Mouse (Mus musculus) lung, postnatal 0 days (tissue): ENCODE results near the gene Zfp341. TPM values are rescaled to one million over a fixed set of nuclear protein-coding genes. Genes with fewer than 3 reads are reported as not detected.

Experiments used
- ATAC-seq: fragments of 200-750 bp; cut with Nextera tagmentation; 2 replicates; pipeline ENCODE4 v1.8.0; 2017; ENCODE audit warnings: moderate library complexity
- DNase-seq: peaks from one replicate; pipeline ENCODE4 v3.0.0-alpha.2; 2016; ENCODE audit warnings: low spot score
- H3K27ac ChIP-seq: fragments of 300-500 bp; sonication (generic); 2 replicates; pipeline ENCODE4 v1.5.1; 2014; ENCODE audit warnings: antibody characterized with exemption, mild to moderate bottlenecking, low read length, mixed read lengths
- H3K27me3 ChIP-seq: fragments of 300-500 bp; sonication (generic); replicated peaks from 2 replicates; pipeline ENCODE4 v1.6.1; 2014; ENCODE audit warnings: low read length, mixed read lengths; ENCODE audit not compliant: insufficient read depth
- H3K36me3 ChIP-seq: fragments of 300-500 bp; sonication (generic); 2 replicates; pipeline ENCODE4 v1.6.1; 2014; ENCODE audit warnings: low read length, mixed read lengths; ENCODE audit not compliant: insufficient read depth
- H3K4me1 ChIP-seq: fragments of 300-500 bp; sonication (generic); 2 replicates; pipeline ENCODE4 v1.6.1; 2014; ENCODE audit warnings: antibody characterized with exemption, low read depth, low read length, mixed read lengths; ENCODE audit not compliant: insufficient read depth
- H3K4me2 ChIP-seq: fragments of 300-500 bp; sonication (generic); replicated peaks from 2 replicates; pipeline ENCODE4 v1.6.1; 2014; ENCODE audit warnings: low read depth, mild to moderate bottlenecking, low read length, moderate library complexity, mixed read lengths
- H3K4me3 ChIP-seq: fragments of 300-500 bp; sonication (generic); 2 replicates; pipeline ENCODE4 v1.5.1; 2014; ENCODE audit warnings: low read depth, low read length
- H3K9ac ChIP-seq: fragments of 300-500 bp; sonication (generic); replicated peaks from 2 replicates; pipeline ENCODE4 v1.6.1; 2014; ENCODE audit warnings: low read depth, mild to moderate bottlenecking
- H3K9me3 ChIP-seq: fragments of 300-500 bp; sonication (generic); 2 replicates; pipeline ENCODE4 v1.6.1; 2016; ENCODE audit warnings: low read length, mixed read lengths
- CTCF ChIP-seq: IDR thresholded peaks from 2 replicates; pipeline ENCODE4 v1.5.1; 2016; ENCODE audit warnings: antibody characterized with exemption, mild to moderate bottlenecking
- EP300 ChIP-seq: IDR thresholded peaks from 2 replicates; pipeline ENCODE4 v1.6.1; 2016; ENCODE audit warnings: antibody characterized with exemption, mild to moderate bottlenecking, control low read depth
- WGBS: fragments of 180-500 bp; shearing (Covaris S2); extraction: QIAGEN DNeasy Blood & Tissue Kit; methylation state at CpG from one replicate; pipeline ENCODE4 v1.1.7; 2014; 5-methylcytosine and 5-hydroxymethylcytosine counted together
- polyA plus RNA-seq: library from polyadenylated mRNA; unstranded; fragments of >200 nt; fragmentation: Nextera tagmentation; extraction: Ambion mirVana; gene quantifications from 2 replicates; pipeline ENCODE4 v1.2.1, GENCODE M21; 2015

Gene Zfp341
- polyA plus RNA-seq, 1 experiment from 2014 or later: 0.76 TPM

DNA sequence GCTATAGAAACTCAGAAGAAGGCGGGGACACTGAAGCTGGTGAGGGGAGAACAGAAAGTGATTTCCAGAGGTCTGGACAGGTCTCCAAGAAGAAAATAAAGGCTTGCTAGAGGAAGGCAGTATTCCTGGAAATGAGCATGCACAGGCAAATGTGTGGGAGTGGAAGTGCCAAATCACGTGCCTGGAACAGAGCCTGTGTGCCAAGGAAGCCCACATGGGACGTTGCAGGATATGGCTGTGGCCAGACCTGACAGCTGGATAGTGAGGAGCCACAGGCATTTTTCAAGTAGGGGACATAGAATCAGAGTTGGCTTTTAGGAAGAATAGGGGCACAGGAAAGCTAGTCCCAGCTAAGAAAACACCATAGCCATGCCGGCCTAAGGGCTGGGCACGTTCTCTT lies 17.3 kb upstream of the Zfp341 start:
- H3K36me3 ChIP-seq: peaks cover 4% of the 10 kb centered on the region; the same call in 1 of the 2 replicates
- H3K27me3 ChIP-seq: no peaks in the 10 kb centered on the region
- no peak for ATAC-seq
- 80% methylated on average over 5 of the region's 5 CpGs for WGBS
- H3K27ac ChIP-seq: no peak overlapping the region
- no peaks in the 10 kb centered on the region for H3K9me3 ChIP-seq
- no peak for DNase-seq
- no peak overlapping the region for H3K4me3 ChIP-seq
- no peaks in the 10 kb centered on the region for H3K4me1 ChIP-seq
- no peak overlapping the region for H3K4me2 ChIP-seq
- TF ChIP-seq EP300 (no peak), CTCF (no peak)
- H3K9ac ChIP-seq: no peak overlapping the region

DNA sequence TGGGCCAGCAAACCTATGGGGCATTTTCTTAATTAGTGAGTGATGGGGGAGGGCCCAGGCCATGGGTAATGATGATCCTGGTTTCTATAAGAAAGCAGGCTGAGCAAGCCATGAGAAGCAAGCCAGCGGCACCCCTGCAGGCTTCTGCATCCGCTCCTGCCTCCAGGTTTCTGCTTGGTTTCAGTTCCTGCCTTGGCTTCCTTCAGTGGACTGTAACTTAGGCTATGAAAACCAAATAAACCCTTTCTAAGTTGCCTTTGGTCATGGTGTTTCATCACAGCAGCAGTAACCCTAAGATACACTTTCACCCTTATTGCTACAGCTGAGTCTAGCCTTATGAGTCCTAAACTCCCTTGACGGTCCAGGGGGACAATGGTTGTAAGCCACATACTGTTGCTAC lies 15.7 kb upstream of the Zfp341 start:
- TF ChIP-seq CTCF (no peak), EP300 (no peak)
- no peaks in the 10 kb centered on the region for H3K27me3 ChIP-seq
- no peak overlapping the region for H3K27ac ChIP-seq
- peaks cover 4% of the 10 kb centered on the region; the same call in 1 of the 2 replicates for H3K36me3 ChIP-seq
- 86% methylated on average over 3 of the region's 3 CpGs for WGBS
- H3K4me3 ChIP-seq: no peak overlapping the region
- H3K9me3 ChIP-seq: no peaks in the 10 kb centered on the region
- H3K9ac ChIP-seq: no peak overlapping the region
- no peaks in the 10 kb centered on the region for H3K4me1 ChIP-seq
- ATAC-seq (no peak), DNase-seq (no peak)
- no peak overlapping the region for H3K4me2 ChIP-seq

DNA sequence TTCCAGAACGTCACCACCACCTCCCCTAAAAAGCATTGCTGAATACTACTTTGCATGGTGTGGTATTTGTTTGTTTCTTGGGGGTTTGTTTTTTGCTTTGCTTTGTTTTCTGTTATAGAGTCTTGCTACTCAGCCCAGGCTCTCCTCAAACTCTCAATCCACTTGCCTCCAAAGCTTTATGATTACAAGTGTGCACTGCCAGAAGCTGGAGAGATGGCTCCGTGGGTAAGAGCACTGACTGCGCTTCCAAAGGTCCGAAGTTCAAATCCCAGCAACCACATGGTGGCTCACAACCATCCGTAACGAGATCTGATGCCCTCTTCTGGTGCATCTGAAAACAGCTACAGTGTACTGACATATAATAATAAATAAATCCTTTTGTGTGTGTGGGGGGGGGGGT lies 12.5 kb upstream of the Zfp341 start:
- ATAC-seq: no peak
- TF ChIP-seq CTCF: peak; percentile 28
- TF ChIP-seq EP300: no peak
- H3K36me3 ChIP-seq: no peaks in the 10 kb centered on the region; the same call in 1 of the 2 replicates
- no peak for DNase-seq
- H3K9me3 ChIP-seq: no peaks in the 10 kb centered on the region
- H3K27ac ChIP-seq: no peak overlapping the region
- peaks cover 3% of the 10 kb centered on the region; the same call in 1 of the 2 replicates for H3K4me1 ChIP-seq
- H3K27me3 ChIP-seq: no peaks in the 10 kb centered on the region
- H3K4me3 ChIP-seq: no peak overlapping the region
- no peak overlapping the region for H3K9ac ChIP-seq
- 64% methylated on average over 6 of the region's 6 CpGs for WGBS
- no peak overlapping the region for H3K4me2 ChIP-seq

DNA sequence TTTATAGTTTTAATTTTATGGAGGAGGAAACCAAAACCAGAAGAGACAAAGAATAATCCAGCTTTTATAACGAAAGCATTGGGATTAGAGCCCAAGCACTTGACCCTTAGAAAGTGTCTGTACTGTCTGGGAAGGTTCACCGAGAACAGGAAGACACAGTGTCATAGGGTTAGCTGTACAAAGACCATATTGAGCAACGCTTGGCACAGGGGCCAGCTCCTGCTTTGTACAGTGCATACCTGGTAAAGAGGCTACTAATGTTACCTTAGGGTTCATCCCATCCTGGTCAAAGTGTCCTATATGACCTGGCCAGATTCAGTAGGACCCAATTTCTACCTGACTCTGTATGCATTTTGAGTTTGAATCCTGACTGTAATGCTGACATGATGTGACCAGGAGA lies 11.8 kb upstream of the Zfp341 start:
- peaks cover 3% of the 10 kb centered on the region; the same call in 1 of the 2 replicates for H3K4me1 ChIP-seq
- H3K4me3 ChIP-seq: no peak overlapping the region
- H3K4me2 ChIP-seq: no peak overlapping the region
- DNase-seq: no peak
- no peak overlapping the region for H3K9ac ChIP-seq
- H3K27ac ChIP-seq: no peak overlapping the region
- no peaks in the 10 kb centered on the region for H3K36me3 ChIP-seq
- H3K9me3 ChIP-seq: no peaks in the 10 kb centered on the region
- WGBS: 67% methylated on average over 3 of the region's 3 CpGs
- no peaks in the 10 kb centered on the region for H3K27me3 ChIP-seq
- TF ChIP-seq EP300 (no peak), CTCF (no peak)
- ATAC-seq: no peak

DNA sequence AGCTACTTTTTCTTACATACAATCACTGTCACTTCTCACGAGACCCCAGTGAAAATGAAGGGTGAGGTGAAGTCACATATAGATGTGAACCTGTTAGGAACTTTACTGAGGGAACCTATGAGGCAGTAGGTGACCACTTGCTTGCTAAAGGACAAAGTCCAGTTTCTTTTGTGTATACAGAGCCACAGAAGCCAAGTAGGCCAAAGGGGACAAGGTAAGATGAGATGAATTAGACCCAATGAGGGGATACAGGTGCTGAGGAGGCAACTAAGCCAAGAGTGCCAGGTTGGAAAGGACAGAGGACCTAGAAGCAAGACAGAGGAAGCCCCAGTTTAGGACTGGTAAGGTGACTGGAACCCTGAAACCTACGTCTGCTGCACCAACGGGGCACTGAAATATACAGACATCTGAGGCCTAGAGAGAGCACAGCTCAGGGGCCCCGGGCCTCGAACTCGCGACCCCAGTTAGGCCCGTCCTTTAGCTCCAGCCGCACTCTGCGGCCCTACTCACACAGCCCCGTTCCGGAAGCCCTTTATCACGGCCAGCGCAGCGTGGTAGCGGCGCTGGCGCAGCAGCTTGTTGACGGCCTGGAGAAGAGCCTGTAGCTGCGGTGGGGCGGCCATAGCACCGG lies 10.0 kb upstream of the Zfp341 start:
- no peak for TF ChIP-seq EP300
- TF ChIP-seq CTCF: no peak

DNA sequence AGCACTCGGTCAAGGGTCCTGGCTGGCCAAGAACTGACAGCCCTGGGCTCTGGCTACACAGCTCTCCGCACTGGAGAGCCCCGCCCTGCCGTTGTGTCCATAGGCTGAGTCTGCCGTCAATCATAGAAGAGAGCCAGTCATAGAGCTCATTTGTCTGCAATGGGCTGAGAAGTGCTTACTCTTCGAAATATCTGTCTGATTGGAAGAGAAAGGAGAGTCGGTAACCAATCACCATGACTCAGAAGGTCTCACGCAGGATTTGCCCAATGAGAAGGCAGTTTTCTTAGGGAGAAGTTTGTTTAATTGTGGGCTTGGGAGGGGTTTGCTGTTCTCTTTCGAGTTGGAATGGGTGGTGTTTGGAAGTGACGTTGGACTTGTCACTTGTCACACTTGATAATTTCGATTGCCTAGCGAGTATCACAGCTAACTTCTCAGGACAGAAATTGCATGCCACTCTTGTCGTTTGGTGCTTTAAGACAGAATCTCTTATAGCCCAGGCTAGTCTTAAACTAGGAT lies 9.4 kb upstream of the Zfp341 start, which contains the start of gene Pxmp4:
Gene Pxmp4 (minus strand): TSS at position 71 of the 516 bp plus-strand sequence.
- Histone ChIP-seq H3K4me1 (peaks cover 3% of the 10 kb centered on the region; the same call in 1 of the 2 replicates), H3K27ac (peak within 1 kb of the TSS; percentile 87), H3K9ac (peak within 1 kb of the TSS; percentile 82), H3K27me3 (no peaks in the 10 kb centered on the region), H3K4me3 (peak within 1 kb of the TSS; percentile 72), H3K9me3 (no peaks in the 10 kb centered on the region), H3K36me3 (no peaks in the 10 kb centered on the region), H3K4me2 (peak within 1 kb of the TSS; percentile 73)
- WGBS: under 1% methylated on average over 13 of the region's 13 CpGs
- 0 out of 2 replicates have a peak, but pooled peaks have one; percentile 38 for TF ChIP-seq EP300
- TF ChIP-seq CTCF: no peak
- peak; percentile 100 for ATAC-seq
- DNase-seq: peak; percentile 99

More for the DNA sequence above, 10.0 kb upstream of the Zfp341 start:
- DNase-seq (peak; percentile 31), ATAC-seq (no peak)
- Histone ChIP-seq H3K4me2 (peak overlapping the region; percentile 73), H3K9ac (peak overlapping the region; percentile 82), H3K4me1 (peaks cover 3% of the 10 kb centered on the region; the same call in 1 of the 2 replicates), H3K27me3 (no peaks in the 10 kb centered on the region), H3K36me3 (no peaks in the 10 kb centered on the region), H3K9me3 (no peaks in the 10 kb centered on the region), H3K27ac (peak overlapping the region; percentile 87), H3K4me3 (peak overlapping the region; percentile 72)
- WGBS: 19% methylated on average over 22 of the region's 22 CpGs
